Mouse (Mus musculus) lung, adult 2 months (tissue): Measurements from ENCODE around the gene Slc35f2.

Experiments
- CTCF ChIP-seq: fragments of 200-500 bp; IDR thresholded peaks from 2 replicates; pipeline ENCODE4 v1.5.1; 2011; ENCODE audit warnings: mild to moderate bottlenecking, low read length, control low read depth; ENCODE audit not compliant: insufficient read depth
- POLR2A ChIP-seq: fragments of 200-500 bp; IDR thresholded peaks from 2 replicates; pipeline ENCODE4 v1.6.1; 2011; ENCODE audit warnings: low read depth, mild to moderate bottlenecking, control low read depth, low read length, borderline replicate concordance; ENCODE audit errors: extremely low read depth

DNA sequence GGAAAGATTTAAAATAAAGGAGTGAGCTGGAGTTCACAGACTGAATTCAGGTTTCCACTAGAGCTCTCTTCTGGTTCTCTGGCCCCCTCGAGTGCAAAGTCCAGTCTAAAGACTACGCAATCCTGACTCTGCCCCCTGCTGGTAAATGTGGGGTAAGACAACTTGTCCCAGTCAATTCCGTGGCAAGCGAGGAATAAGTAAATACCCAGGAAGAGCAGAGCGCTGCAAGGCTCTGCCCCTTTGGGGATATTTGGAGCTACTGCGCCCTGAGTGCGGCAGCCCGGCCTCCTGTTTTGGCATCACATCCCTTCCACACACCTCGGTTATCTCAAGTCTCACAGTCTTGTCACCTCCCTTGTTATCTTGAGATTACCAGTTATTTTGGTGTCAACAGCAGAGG, 54.0 kb downstream of the Slc35f2 start:
- TF ChIP-seq CTCF (peak; percentile 57), POLR2A (no peak)
